Mouse (Mus musculus) effector memory CD4-positive, alpha-beta T cell, adult 5 months (primary cell): ENCODE measurements around the gene Kcng3. TPM values are rescaled to one million over a fixed set of nuclear protein-coding genes. Genes with fewer than 3 reads are reported as not detected.

Source experiments
- polyA plus RNA-seq: library from polyadenylated mRNA; unstranded; fragments of 100-300 nt; shearing (Covaris generic); gene quantifications from one replicate; pipeline ENCODE4 v1.2.1, GENCODE M21; 2017

The Kcng3 gene
- 0.19 TPM for polyA plus RNA-seq

DNA sequence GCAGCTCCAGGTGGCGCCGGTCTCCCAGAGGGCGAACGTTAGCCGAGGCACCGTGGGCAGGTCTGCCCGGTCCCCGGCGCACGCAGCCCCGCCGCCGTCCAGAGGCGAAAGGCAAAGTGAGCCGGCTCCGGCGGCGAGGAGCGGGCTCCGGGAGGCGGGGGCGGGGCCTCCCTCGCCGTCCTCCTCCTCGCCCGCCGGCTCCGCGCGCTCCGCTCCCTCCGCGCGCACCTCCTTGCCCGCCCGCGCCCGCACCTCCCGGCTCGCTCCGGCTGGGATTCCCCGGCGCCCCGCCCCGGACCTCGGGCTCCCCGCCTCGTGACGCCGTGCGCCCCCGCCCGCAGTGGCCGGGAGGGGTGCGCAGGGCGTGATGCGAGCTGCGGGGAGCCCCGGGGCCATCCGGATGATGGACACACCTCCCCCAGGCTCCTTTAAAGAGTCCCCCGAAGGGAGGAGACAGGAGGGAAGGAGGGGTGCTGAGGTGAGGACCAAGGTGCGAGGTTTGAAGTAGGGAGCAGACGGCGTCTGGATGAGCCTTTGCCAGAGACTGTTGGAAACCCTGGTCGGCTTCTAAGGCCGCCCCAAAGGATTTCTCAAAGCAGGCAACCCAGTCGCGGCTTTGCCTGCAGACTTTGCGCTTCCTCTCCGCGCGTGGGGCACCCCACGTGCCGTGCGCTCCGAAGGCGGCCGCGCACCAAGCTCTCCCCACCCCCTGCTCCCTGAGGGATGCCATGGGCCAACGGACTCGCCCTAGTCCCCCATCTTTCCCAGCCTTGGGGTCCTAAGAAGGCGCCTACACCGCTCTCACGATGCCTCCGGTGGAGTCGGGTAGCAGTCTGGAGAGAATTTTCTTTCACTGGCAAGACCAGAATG lies at the start of gene Kcng3:
Gene Kcng3, minus strand, starts transcription at position 113 of the 870 bp plus-strand sequence.

Other genes with a start within 250 kb of the Kcng3 start
- 179 TPM for gene Cox7a2l, start 114.6 kb downstream of the Kcng3 start, polyA plus RNA-seq
- 102 TPM for gene Mta3, start 74.3 kb upstream of the Kcng3 start, polyA plus RNA-seq
- 3.3 TPM for gene Haao, start 216.1 kb upstream of the Kcng3 start, polyA plus RNA-seq